Mouse (Mus musculus) erythroblast, adult 5-6 weeks (primary cell): ENCODE results near the gene Mrpl58. TPM values are rescaled to one million over a fixed set of nuclear protein-coding genes. Genes with fewer than 3 reads are reported as not detected.
"Not testable (repeated sequence)": the region's sequence is repeated elsewhere in the genome, so short reads cannot be mapped to it uniquely, and the experiment has no call there.

Experiments
- ATAC-seq: replicated peaks from 2 replicates; pipeline ENCODE4 v1.8.0; 2016; ENCODE audit warnings: moderate number of reproducible peaks, mild to moderate bottlenecking, moderate TSS enrichment, inconsistent platforms; ENCODE audit not compliant: poor library complexity, low FRiP score, severe bottlenecking
- total RNA-seq, 2 experiments: library from RNA; stranded (forward) in 1 of 2; stranded (reverse) in 1 of 2; fragments of 150-400 nt in 1 of 2; fragments of 200-764, 138-1000 nt in 1 of 2; gene quantifications; 2 replicates each; pipeline versions ENCODE4 v1.2.3 to v1.2.4; 2015 to 2017; ENCODE audit warnings: low replicate concordance in 2 of 2

Gene Mrpl58
- total RNA-seq, 2 experiments from 2014 or later = 23.0 to 34.4 TPM

DNA sequence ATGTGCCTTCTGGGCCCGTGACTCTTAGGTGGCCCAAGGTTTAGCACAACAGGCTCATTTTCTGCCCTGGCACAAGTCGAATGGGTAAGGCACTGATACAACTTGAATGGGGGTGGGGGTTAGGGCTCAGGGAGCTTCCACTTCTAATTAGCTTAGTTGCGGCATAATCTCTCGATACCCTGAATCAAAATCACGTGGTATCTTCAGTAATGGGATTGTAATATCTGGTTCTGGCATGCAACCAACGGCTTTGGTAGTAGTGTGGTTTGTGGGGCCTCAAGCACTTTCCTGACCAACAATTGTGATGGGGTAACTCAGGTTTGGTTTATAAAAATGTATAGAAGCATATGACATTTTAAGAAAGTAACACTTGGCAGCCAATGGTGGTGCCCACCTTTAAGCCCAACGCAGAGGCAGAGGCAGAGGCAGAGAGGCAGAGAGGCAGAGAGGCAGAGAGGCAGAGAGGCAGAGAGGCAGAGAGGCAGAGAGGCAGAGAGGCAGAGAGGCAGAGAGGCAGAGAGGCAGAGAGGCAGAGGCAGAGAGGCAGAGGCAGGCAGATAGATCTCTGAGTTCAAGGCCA is 48.8 kb downstream of the Mrpl58 start:
- no peak for ATAC-seq

DNA sequence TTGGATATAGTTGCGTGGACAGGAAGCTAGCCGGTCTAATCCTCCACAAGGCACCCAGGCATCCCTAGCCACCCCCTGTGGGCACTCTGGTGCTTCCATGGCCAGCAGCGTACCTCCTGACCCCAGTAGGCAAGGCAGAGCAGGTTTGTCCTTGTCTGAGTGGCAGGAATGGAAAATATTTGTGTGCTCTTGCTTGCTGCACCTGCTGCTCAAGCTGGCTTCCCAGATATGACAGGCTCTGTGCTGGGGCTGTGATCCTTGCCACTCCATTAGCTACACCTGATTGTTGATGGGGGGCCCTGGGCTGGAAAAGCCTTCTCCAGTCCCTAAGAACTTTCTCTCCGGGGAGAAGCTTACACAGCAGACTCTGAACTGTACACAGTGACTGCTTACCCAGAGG is 49.8 kb downstream of the Mrpl58 start:
- ATAC-seq = no peak

DNA sequence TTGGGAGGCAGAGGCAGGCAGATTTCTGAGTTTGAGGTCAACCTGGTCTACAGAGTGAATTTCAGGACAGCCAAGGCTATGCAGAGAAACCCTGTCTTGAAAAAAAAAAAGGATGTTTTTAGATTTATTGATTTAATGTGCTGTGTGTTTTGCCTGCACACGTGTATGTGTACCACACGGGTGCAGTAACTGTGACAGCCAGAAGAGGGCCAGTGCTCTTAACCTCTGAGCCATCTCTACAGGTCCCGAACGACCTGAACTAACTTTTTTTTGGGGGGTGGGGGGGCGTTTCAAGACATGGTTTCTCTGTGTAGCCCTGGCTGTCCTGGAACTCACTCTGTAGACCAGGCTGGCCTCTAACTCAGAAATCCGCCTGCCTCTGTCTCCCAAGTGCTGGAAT is 51.3 kb downstream of the Mrpl58 start:
- ATAC-seq = not testable (repeated sequence)

DNA sequence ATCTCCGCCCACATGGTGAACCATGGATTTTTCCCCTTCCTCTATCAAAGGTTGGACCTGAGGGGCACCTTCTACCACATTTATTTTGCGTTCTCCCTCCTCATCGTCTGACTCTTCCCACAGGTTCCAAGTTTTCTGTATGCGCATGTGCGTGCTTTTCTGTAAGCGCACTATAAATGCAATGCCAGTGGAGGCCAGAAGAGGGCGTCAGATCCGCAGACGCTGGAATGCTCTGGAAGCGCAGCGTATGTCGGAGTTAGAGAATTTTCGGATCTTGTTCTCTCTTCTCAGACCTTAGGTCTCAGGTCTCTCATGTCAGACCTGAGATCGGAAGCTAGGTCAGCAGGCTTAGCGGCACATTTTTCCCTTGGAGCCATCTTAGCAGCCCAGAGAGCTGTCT is 52.1 kb downstream of the Mrpl58 start:
- ATAC-seq = no peak

DNA sequence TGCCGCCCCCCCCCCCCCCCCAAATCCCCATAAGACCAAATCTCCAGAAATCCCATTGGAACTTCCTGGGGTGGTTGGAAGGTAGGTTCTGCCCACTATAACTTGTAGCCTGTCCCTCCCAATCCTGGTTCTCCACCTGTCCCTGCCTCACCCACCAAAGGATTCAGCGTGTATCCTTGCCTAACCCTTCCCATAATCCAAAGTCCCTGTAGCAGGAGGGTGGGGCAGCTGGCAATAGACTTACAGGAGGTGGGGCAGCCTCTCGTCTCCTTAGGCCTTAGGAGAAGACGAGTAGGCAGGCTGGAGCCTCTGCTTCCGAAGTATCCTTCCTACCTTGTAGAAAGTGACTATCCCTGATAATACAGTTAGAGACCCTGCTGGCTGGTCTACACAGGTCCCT is 52.6 kb downstream of the Mrpl58 start:
- no peak for ATAC-seq

DNA sequence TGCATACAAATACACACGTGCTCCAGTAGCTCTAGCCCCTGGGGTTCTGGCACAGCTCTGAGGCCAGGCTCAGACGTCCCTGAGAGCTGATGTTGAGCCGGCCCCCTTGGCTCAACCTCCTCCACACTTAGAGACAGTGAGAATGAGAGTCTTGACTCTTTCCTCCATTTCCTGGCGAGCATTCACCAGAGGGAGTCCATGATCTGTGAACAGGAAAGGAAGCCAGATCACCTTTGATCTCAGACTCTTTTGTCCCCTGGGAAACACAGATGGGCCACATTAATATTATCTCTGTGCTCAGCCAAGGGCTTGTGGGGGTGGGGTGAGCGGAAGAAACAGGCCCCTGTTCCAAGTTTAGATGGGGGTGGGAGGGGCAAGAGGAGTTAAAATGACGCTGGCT is 53.9 kb downstream of the Mrpl58 start:
- no peak for ATAC-seq

DNA sequence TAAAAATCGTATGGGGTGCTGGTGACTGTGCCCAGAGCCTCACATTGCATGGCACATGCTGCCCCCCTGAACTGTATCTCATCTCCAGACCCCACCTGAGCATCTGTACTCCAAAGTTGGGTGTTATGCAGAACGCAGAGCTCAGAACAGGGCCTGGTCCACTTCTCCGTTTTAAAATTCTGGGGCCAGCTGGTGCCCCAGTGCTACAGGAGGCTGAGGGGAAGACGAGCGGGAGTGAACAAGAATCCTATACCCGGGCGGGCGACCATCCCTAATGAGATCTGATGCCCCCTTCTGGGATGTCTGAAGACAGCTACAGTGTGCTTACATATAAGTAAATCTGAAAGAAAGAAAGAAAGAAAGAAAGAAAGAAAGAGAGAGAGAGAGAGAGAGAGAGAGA is 57.4 kb downstream of the Mrpl58 start:
- ATAC-seq = no peak

DNA sequence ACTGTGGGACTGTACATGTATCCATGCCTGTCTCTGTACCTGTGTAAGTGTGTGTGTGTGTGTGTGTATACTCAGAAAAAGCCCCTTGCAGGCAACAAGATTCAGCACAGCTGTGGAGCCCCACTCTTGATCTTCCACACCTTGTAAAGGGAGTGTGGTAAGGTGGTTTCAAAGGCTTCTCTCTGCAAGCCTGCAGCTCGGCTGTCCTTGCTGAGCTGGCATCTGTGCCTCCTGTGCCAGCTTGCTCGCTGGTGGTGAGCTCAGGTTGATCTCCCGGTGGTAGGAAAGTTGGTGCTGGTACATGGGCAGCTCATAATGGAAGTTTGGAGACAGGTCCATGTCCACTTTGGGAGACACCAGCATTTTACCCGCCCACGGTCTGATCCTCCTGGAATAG is 58.3 kb downstream of the Mrpl58 start:
- no peak for ATAC-seq

Other genes starting within 250 kb of the Mrpl58 start
- 22.2 and 22.5 TPM in 2 replicates for gene Slc9a3r1, start 240.4 kb upstream of the Mrpl58 start, total RNA-seq (2015; ENCODE audit: low replicate concordance)
- gene Slc9a3r1, start 240.4 kb upstream of the Mrpl58 start, total RNA-seq (2017; ENCODE audit: low replicate concordance) = 17.7 and 19.1 TPM in 2 replicates
- gene Tmem104, start 216.3 kb upstream of the Mrpl58 start, total RNA-seq (2015; ENCODE audit: low replicate concordance) = 4.6 and 5.2 TPM in 2 replicates
- gene Tmem104, start 216.3 kb upstream of the Mrpl58 start, total RNA-seq (2017; ENCODE audit: low replicate concordance) = 0.85 and 1.5 TPM in 2 replicates
- gene Nat9, start 215.9 kb upstream of the Mrpl58 start, total RNA-seq (2015; ENCODE audit: low replicate concordance) = 3.1 and 8.8 TPM in 2 replicates
- gene Nat9, start 215.9 kb upstream of the Mrpl58 start, total RNA-seq (2017; ENCODE audit: low replicate concordance) = 8.8 and 10.5 TPM in 2 replicates
- not detected in 2 replicates for gene Grin2c, start 136.5 kb upstream of the Mrpl58 start, total RNA-seq (2015; ENCODE audit: low replicate concordance)
- not detected in 2 replicates for gene Grin2c, start 136.5 kb upstream of the Mrpl58 start, total RNA-seq (2017; ENCODE audit: low replicate concordance)
- 4.2 TPM in 1 of 2 replicates, not detected in the other for gene Fdxr, start 126.7 kb upstream of the Mrpl58 start, total RNA-seq (2015; ENCODE audit: low replicate concordance)
- 2.9 TPM in 1 of 2 replicates, not detected in the other for gene Fdxr, start 126.7 kb upstream of the Mrpl58 start, total RNA-seq (2017; ENCODE audit: low replicate concordance)
- gene Fads6, start 106.1 kb upstream of the Mrpl58 start, total RNA-seq (2015; ENCODE audit: low replicate concordance) = 0.21 TPM in 1 of 2 replicates, not detected in the other
- 0.26 and 0.84 TPM in 2 replicates for gene Fads6, start 106.1 kb upstream of the Mrpl58 start, total RNA-seq (2017; ENCODE audit: low replicate concordance)
- not detected in 2 replicates for gene Otop2, start 96.6 kb upstream of the Mrpl58 start, total RNA-seq (2015; ENCODE audit: low replicate concordance)
- gene Otop2, start 96.6 kb upstream of the Mrpl58 start, total RNA-seq (2017; ENCODE audit: low replicate concordance) = not detected in 2 replicates
- gene Ush1g, start 81.7 kb upstream of the Mrpl58 start, total RNA-seq (2015; ENCODE audit: low replicate concordance) = not detected in 2 replicates
- not detected in 2 replicates for gene Ush1g, start 81.7 kb upstream of the Mrpl58 start, total RNA-seq (2017; ENCODE audit: low replicate concordance)
- gene Otop3, start 69.0 kb upstream of the Mrpl58 start, total RNA-seq (2015; ENCODE audit: low replicate concordance) = not detected in 2 replicates
- not detected in 2 replicates for gene Otop3, start 69.0 kb upstream of the Mrpl58 start, total RNA-seq (2017; ENCODE audit: low replicate concordance)
- 1.2 and 5.2 TPM in 2 replicates for gene Hid1, start 36.0 kb upstream of the Mrpl58 start, total RNA-seq (2015; ENCODE audit: low replicate concordance)
- 0.26 TPM in 1 of 2 replicates, not detected in the other for gene Hid1, start 36.0 kb upstream of the Mrpl58 start, total RNA-seq (2017; ENCODE audit: low replicate concordance)
- not detected in 2 replicates for gene Cdr2l, start 21.8 kb upstream of the Mrpl58 start, total RNA-seq (2015; ENCODE audit: low replicate concordance)
- gene Cdr2l, start 21.8 kb upstream of the Mrpl58 start, total RNA-seq (2017; ENCODE audit: low replicate concordance) = not detected in 2 replicates
- gene Atp5h, start 16.2 kb downstream of the Mrpl58 start, total RNA-seq (2015; ENCODE audit: low replicate concordance) = 282 and 306 TPM in 2 replicates
- gene Atp5h, start 16.2 kb downstream of the Mrpl58 start, total RNA-seq (2017; ENCODE audit: low replicate concordance) = 240 and 279 TPM in 2 replicates
- gene Kctd2, start 16.4 kb downstream of the Mrpl58 start, total RNA-seq (2015; ENCODE audit: low replicate concordance) = 2.1 and 5.9 TPM in 2 replicates
- 2.8 and 8.3 TPM in 2 replicates for gene Kctd2, start 16.4 kb downstream of the Mrpl58 start, total RNA-seq (2017; ENCODE audit: low replicate concordance)
- not detected in 2 replicates for gene Trim80, start 36.8 kb downstream of the Mrpl58 start, total RNA-seq (2015; ENCODE audit: low replicate concordance)
- not detected in 2 replicates for gene Trim80, start 36.8 kb downstream of the Mrpl58 start, total RNA-seq (2017; ENCODE audit: low replicate concordance)
- gene Slc16a5, start 58.7 kb downstream of the Mrpl58 start, total RNA-seq (2015; ENCODE audit: low replicate concordance) = not detected in 2 replicates
- not detected in 2 replicates for gene Slc16a5, start 58.7 kb downstream of the Mrpl58 start, total RNA-seq (2017; ENCODE audit: low replicate concordance)
- gene Armc7, start 71.9 kb downstream of the Mrpl58 start, total RNA-seq (2015; ENCODE audit: low replicate concordance) = 2.5 and 3.8 TPM in 2 replicates
- 1.5 and 5.5 TPM in 2 replicates for gene Armc7, start 71.9 kb downstream of the Mrpl58 start, total RNA-seq (2017; ENCODE audit: low replicate concordance)
- 32.8 and 52.3 TPM in 2 replicates for gene Nt5c, start 88.1 kb downstream of the Mrpl58 start, total RNA-seq (2015; ENCODE audit: low replicate concordance)
- gene Nt5c, start 88.1 kb downstream of the Mrpl58 start, total RNA-seq (2017; ENCODE audit: low replicate concordance) = 14.1 and 16.0 TPM in 2 replicates
- gene Jpt1, start 110.6 kb downstream of the Mrpl58 start, total RNA-seq (2015; ENCODE audit: low replicate concordance) = 105 and 112 TPM in 2 replicates
- 114 and 134 TPM in 2 replicates for gene Jpt1, start 110.6 kb downstream of the Mrpl58 start, total RNA-seq (2017; ENCODE audit: low replicate concordance)
- 126 and 222 TPM in 2 replicates for gene Sumo2, start 132.5 kb downstream of the Mrpl58 start, total RNA-seq (2015; ENCODE audit: low replicate concordance)
- 154 and 170 TPM in 2 replicates for gene Sumo2, start 132.5 kb downstream of the Mrpl58 start, total RNA-seq (2017; ENCODE audit: low replicate concordance)
- gene Nup85, start 160.7 kb downstream of the Mrpl58 start, total RNA-seq (2015; ENCODE audit: low replicate concordance) = 39.3 and 72.1 TPM in 2 replicates
- 52.1 and 69.3 TPM in 2 replicates for gene Nup85, start 160.7 kb downstream of the Mrpl58 start, total RNA-seq (2017; ENCODE audit: low replicate concordance)
- gene Mrps7, start 200.2 kb downstream of the Mrpl58 start, total RNA-seq (2015; ENCODE audit: low replicate concordance) = 4.8 and 14.2 TPM in 2 replicates
- gene Mrps7, start 200.2 kb downstream of the Mrpl58 start, total RNA-seq (2017; ENCODE audit: low replicate concordance) = 6.4 and 13.0 TPM in 2 replicates
- 7.9 and 12.3 TPM in 2 replicates for gene Gga3, start 200.3 kb downstream of the Mrpl58 start, total RNA-seq (2015; ENCODE audit: low replicate concordance)
- gene Gga3, start 200.3 kb downstream of the Mrpl58 start, total RNA-seq (2017; ENCODE audit: low replicate concordance) = 12.8 and 18.4 TPM in 2 replicates
- 13.0 and 26.1 TPM in 2 replicates for gene Mif4gd, start 209.2 kb downstream of the Mrpl58 start, total RNA-seq (2015; ENCODE audit: low replicate concordance)
- 10.3 and 11.9 TPM in 2 replicates for gene Mif4gd, start 209.2 kb downstream of the Mrpl58 start, total RNA-seq (2017; ENCODE audit: low replicate concordance)
- 1.7 and 5.0 TPM in 2 replicates for gene Slc25a19, start 224.5 kb downstream of the Mrpl58 start, total RNA-seq (2015; ENCODE audit: low replicate concordance)
- gene Slc25a19, start 224.5 kb downstream of the Mrpl58 start, total RNA-seq (2017; ENCODE audit: low replicate concordance) = 7.4 and 22.4 TPM in 2 replicates